Mouse (Mus musculus): Measurements from ENCODE around the gene Rassf7.

Gene Rassf7

GRCm38 (mm10) chr7:141198121-141198520 lies 17.5 kb upstream of the Rassf7 start:
- DNase-seq = no peak

- DNase-seq = no peak
These were observed 11.1 kb upstream of the Rassf7 start for GRCm38 (mm10) chr7:141204546-141204945.

GRCm38 (mm10) chr7:141205504-141205903 lies 10.2 kb upstream of the Rassf7 start:
- DNase-seq = no peak

DNA sequence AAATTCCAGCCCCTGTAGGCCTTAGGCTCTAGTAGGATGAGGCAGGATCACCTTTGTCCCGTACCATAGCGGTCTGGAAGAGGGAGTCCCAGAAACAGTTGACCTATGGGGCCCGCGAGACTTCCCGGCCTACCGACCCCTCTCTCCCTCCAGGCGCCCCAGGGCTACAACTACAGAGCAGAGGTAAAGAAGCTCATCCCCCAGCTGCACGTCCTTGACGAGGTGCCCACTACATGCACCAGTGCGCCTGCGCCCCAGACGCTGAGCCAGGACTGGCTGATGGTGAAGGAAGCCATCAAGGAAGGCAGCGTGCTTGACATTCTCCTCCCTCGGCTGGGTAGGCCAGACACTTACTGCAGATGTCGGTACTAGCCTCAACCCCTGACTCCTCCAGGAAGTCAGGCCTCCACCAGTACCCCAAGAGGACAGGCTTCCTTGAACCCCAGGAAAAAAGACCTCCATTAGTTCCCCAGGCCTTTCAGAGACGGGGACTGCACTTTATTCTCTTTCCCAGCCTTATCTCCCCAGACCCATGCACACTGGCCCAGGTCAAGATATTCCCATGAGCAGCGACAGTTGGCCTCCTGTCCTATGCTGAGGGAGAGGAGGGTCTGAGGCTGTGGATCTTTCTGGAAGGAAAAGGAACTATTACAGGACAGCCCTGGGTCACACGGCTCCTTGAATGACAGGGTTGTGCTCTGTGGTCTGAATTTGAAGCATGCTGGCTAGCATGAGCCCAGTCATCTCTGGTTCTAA lies 9.3 kb upstream of the Rassf7 start:
- DNase-seq = no peak

DNA sequence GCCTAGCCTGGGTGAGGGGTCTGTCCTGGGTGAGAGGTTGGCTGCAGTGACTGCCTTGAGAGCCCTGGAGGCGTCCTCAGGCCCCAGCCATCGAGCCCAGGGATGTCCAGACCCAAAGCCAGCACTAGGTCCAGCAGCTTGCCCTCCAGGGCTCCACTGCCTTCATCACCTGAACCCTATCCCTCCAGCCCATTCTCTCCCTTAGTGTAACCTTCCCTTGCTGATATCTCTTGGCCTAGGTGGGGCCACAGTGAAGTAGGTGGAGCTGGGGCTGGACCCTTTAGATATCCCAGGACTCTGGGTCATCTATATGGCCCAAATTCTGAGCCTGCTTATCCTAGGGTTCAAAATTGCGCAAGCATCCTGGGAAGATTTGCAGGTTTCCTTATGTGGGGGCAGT lies 6.1 kb upstream of the Rassf7 start:
- no peak for DNase-seq

DNA sequence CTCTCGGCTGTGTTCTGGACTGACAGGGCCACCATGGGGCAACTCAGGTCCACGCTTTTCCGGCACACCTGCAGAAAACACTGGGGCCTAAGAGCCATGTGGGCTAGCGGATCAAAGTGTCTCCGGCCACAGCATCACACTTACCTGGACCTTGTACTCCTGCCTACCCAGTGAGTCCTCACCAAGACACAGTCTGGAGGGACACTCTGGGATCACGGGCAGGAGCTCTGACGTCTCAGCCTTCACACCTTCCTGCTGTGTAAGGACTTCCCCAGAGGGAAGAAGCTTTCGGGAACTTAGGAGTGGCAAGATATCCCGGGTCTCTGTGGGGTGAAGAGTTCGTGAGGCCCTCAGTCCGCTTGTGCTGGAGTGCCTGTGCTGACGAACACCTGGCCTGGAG lies 5.5 kb upstream of the Rassf7 start:
- DNase-seq = no peak

GRCm38 (mm10) chr7:141210606-141211131 lies 5.0 kb upstream of the Rassf7 start:
- DNase-seq = no peak

DNA sequence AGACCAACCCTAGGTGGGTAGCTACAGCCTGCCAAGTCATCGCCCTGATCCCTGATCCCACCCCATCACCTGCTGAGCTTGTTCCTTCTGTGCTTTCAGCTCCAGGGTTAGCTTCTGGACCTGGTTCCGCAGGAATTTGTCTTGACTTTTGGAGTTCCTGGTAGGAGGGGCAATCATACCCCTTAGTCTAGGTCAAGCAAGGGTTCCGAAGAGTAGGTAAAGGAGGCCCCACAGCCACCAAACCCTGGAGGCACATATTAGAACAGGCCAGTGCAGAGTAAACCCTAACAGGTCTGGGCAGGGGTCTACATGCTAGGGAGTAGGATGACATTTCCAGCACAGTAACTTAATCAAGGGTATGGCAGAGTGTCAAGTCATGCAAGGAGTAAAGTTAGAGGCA lies 2.5 kb upstream of the Rassf7 start:
- no peak for DNase-seq

DNA sequence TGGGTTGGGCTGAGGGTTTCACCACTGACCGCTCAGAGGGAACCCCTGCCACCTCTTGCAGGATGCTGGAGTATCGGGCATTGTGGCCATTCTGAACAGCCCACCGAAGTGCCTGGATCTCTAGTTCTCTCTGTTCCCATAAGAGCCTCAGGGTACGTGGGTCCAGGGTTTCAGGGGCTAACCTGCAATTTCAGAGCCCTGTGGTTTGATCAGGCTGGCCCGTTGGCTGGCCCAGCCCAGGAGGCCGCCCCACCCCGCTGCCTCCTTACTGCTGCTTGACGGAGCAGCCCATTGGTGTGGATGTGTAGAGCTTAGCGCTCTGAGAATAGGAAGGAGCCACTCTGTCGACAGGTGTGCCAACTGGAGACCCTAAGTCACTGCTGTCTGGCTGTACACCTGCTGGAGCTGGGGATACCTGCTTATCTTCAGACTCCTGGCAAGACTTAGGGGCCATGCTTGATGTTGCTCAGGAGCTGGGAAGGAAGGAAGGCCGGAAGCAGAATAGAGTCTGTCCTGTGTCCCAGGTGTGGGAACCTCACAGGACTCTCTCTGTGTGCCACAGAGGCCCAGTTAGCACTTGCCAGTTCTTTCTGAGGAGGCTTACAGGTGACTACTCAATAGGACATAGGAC lies 1.9 kb upstream of the Rassf7 start, which contains the start of gene Lmntd2:
Gene Lmntd2, minus strand, starts transcription at position 476 of the 631 bp plus-strand sequence.
- DNase-seq = no peak

GRCm38 (mm10) chr7:141214310-141214709 lies 1.4 kb upstream of the Rassf7 start:
- no peak for DNase-seq

DNA sequence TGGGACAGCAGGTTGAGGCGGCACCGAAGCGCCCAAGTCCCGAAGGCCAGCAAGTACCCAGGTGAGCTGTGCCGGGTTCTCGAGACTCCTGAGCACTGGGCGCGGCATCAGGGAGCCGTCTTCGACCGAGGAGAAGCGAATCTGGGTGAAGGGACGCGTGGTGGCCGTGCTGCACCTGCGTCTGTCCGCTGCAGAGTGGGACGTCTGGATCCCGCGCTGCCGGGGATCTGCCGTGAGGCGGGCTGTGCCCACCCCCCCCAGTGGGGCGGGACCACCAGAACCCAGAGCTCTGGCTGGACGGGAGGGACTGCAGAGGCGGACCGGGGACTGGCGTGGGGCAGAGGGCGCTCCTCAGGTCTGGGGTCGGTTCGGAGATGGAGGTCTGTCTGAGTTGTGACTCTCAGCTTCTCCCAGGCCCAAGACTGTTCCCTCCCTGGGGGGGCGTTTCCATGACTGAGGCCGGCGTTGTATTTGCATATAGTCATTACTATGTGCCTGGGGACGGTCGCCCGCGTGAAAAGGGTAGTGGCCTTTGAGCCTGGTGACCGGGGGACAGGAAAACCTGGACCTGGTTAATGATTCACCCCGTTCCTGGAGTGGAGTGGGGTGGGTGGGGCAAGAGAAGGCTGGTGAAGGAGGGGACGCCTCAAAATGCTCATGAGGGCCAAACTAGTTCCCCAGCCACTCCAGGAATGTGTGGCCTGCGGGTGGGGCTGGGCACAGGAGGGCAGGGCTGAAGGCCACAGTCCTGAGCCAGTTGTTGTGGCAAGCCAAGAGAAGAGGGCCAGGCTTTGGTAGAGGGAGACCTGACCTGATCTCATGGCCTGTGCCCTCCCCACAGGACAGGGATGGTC lies 447 bp downstream of the Rassf7 start:
- DNase-seq = peak; percentile 91

DNA sequence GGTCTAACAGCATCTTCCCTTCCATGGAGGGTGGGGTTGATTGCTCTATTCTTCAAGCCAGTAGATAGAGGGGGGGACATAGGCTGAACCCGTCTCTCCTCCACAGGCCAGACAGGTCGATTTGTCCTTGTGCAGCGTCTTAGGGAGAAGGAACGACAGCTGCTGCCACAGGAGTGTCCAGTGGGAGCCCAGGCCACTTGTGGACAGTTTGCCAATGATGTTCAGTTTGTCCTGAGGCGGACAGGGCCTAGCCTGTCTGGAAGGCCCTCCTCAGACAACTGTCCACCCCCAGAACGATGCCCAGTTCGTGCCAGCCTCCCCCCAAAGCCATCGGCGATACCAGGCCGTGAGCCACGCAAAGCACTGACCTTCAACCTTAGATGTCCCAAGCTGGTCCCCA lies 1.2 kb downstream of the Rassf7 start:
- DNase-seq = peak; percentile 9

GRCm38 (mm10) chr7:141217343-141218013 lies 1.8 kb downstream of the Rassf7 start:
- DNase-seq = peak; percentile 25

- no peak for DNase-seq
These were observed 2.5 kb downstream of the Rassf7 start for GRCm38 (mm10) chr7:141218141-141218540.

- DNase-seq = peak; percentile 9
These were observed 3.0 kb downstream of the Rassf7 start for GRCm38 (mm10) chr7:141218557-141219133.

DNA sequence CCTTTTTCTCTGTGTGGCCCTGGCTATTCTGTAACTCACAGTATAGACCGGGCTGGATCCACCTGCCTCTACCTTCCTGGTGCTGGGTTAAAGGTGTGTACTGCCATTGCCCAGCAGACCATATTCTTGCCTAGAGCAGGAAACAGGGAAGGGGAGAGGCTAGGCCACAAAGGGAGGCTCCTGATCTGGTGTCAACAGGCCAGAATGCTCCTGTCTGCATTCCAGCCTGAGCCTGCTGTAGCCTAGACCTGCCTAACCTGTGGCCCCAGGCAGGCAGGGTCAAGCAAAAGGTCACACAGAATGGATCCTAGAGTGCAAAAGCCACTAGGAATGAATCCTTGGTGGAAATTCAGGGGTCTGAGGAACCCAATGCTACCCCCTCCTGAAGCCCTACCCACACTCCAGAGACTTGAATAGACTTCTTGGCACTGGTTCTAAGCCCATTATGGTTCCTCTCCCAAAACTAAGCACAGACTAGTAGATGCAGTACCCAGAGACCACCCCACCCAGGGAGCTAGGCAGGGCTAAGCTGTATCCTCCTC lies 4.0 kb downstream of the Rassf7 start:
- no peak for DNase-seq

- no peak for DNase-seq
These were observed 4.7 kb downstream of the Rassf7 start for GRCm38 (mm10) chr7:141220377-141220776.

- peak; percentile 96 for DNase-seq
These were observed 5.8 kb downstream of the Rassf7 start for GRCm38 (mm10) chr7:141221249-141222125.

GRCm38 (mm10) chr7:141222126-141222467 lies 6.4 kb downstream of the Rassf7 start:
- no peak for DNase-seq

DNA sequence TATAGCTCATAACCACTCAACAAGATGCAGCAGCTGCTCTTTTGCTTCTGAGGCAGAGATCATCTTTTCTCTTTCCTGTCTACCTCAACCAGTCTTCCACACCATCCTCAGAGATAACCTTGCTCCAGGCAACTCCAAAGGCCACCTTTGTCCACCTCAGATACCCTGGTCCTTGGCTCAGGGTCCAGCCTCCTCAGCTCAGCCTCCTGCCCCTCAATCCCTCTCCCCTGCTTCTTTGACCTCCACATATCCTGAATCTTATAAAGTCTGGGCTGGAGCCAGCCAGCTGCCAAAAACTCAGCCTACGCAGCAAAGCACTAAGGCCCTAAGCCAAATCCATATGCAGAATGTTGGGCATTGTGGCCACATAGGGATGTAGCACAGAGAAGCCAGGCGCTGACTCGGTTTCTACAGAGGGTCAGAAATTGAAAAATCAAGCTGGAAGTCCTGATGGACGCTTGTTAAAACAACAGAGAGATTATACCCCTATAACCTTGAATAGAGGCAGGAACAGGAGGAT lies 7.1 kb downstream of the Rassf7 start:
- no peak for DNase-seq

DNA sequence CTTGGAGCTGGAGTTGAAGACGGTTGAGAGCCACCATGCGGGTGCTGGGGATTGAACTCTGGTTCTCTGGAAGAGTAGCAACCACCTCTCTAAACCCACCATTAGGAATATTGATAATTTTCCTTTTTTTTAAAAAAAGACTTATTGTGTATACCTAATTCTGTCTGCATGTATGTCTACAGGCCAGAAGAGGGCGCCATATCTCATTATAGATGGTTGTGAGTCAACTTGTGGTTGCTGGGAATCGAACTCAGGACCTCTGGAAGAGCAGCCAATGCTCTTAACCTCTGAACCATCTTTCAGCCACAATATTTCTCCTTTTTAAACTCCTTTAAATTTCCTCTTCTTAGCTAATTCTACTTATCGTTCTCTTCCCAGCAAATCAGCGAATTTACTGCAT lies 10.9 kb downstream of the Rassf7 start:
- DNase-seq = no peak

All from kidney, adult 18-20 months (tissue).